Mouse (Mus musculus) embryonic fibroblast, embryonic 13.5 days (primary cell): Measurements from ENCODE around the gene Nav3.

ENCODE experiments used
- CTCF ChIP-seq: IDR thresholded peaks from 2 replicates; pipeline ENCODE4 v1.5.1; 2011; ENCODE audit warnings: mild to moderate bottlenecking, control low read depth, low read length, moderate library complexity, borderline replicate concordance; ENCODE audit not compliant: insufficient read depth
- POLR2A ChIP-seq: IDR thresholded peaks from 2 replicates; pipeline ENCODE4 v1.6.1; 2011; ENCODE audit warnings: low read depth, mild to moderate bottlenecking, control low read depth, low read length, moderate library complexity

GRCm38 (mm10) chr10:109699771-109700335, 756.2 kb downstream of the Nav3 start:
- TF ChIP-seq CTCF (no peak), POLR2A (no peak)
